Mouse (Mus musculus): ENCODE data around the gene Vstm5.

GRCm38 (mm10) chr9:15237516-15238296 lies 1.1 kb upstream of the Vstm5 start:
- no peak for TF ChIP-seq POLR2A (IDR thresholded peaks at IDR 0.05; ENCODE audit: insufficient read depth, low read depth, low read length)
- no peak for TF ChIP-seq CTCF (IDR thresholded peaks at IDR 0.05; ENCODE audit: insufficient read depth, low read depth, low read length)

All from olfactory bulb, adult 2 months (tissue).